Mouse (Mus musculus) lung, postnatal 0 days (tissue): ENCODE data around the gene Ptprg.

Experiments used
- CTCF ChIP-seq: IDR thresholded peaks from 2 replicates; pipeline ENCODE4 v1.5.1; 2016; ENCODE audit warnings: antibody characterized with exemption, mild to moderate bottlenecking
- EP300 ChIP-seq: IDR thresholded peaks from 2 replicates; pipeline ENCODE4 v1.6.1; 2016; ENCODE audit warnings: antibody characterized with exemption, mild to moderate bottlenecking, control low read depth

DNA sequence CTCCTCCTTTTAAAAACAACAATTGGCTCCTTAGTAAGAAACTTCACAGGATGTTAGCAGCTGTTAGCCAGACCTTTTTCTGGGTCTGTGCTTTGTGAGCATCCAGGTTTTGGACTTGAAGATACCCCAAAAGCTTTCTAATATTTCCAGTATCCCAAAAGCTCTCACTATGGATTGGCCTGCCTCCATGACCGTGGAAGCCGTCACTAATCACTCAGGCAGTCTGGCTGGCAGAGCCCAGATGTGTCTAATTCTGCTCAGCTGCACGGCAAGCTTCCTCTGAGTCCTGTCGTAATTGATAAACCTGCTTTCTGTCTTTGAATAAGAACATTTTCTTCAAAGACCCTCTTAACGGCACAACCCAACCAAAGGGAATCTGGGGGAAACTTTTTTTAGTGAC lies 312.0 kb downstream of the Ptprg start:
- TF ChIP-seq CTCF (no peak), EP300 (no peak)
